Mouse (Mus musculus): ENCODE measurements around the gene Plxnb1. TPM values are rescaled to one million over a fixed set of nuclear protein-coding genes. Genes with fewer than 3 reads are reported as not detected.
"Not testable (repeated sequence)": the region's sequence is repeated elsewhere in the genome, so short reads cannot be mapped to it uniquely, and the experiment has no call there.

Plxnb1 gene
- total RNA-seq, 1 experiment from 2014 or later, result 1.0 TPM

DNA sequence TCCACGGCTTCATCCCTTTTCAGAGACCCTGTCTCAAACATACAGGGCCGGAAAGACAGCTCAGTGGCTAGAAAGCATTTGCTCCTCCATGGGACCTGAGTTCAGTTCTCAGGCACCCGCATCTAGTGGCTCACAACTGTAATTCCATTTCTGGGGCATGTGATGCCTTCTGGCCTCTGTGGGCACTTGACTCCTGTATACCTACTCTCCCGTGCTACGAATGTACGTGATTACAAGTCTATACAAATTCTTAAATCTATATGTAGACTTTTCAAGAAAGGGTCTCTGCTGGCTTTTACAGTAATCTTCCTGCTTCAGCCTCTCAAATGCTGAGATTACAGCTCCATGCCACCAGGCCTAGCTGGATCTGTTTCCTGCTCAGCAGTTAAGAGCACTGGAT lies 25.8 kb downstream of the Plxnb1 start:
- ATAC-seq (ENCODE audit: extremely low read depth, insufficient number of reproducible peaks, low FRiP score, poor library complexity, severe bottlenecking), result no peak

DNA sequence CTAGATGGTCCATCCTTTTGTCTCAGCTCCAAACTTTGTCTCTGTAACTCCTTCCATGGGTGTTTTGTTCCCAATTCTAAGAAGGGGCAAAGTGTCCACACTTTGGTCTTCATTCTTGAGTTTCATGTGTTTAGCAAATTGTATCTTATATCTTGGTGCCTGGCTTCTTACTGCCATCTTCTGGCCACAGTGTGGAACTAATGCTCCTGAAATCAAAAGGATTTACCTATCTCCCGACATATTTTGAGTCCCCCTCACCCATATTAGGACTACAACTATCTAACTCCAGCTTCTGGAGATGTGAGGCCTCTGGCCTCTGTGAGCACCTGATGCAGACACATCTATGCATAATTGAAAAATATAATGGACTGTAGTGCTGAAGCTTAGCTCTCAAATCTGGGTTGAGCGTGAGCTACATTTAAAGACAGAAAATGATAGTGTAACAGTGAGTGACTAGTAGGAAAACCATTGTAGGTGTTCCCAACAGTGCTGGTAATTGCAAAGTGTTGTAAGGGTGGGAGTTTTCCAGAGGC lies 27.4 kb downstream of the Plxnb1 start:
- peak; percentile 48; the same call in 1 of the 2 replicates for ATAC-seq (ENCODE audit: extremely low read depth, insufficient number of reproducible peaks, low FRiP score, poor library complexity, severe bottlenecking)

DNA sequence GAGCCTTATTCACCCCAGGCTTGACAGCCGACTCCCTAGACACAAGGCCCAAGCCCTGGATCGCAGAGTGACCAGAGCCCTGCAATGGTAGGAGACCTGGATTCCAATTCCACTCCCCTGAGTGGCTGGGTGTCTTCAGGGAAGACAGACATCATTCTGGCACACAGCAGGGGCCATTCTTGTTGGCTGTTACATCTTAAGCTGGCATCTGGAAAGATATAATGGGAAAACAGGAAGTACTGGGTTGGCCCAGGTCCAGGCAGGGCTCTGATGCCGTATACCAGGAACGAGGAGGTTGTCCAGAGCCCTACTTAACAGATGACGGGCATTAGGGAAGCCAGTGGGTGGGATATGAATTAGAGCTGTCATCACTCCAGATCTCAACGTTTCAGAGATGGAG lies 28.1 kb downstream of the Plxnb1 start:
- no peak for ATAC-seq (ENCODE audit: extremely low read depth, insufficient number of reproducible peaks, low FRiP score, poor library complexity, severe bottlenecking)

DNA sequence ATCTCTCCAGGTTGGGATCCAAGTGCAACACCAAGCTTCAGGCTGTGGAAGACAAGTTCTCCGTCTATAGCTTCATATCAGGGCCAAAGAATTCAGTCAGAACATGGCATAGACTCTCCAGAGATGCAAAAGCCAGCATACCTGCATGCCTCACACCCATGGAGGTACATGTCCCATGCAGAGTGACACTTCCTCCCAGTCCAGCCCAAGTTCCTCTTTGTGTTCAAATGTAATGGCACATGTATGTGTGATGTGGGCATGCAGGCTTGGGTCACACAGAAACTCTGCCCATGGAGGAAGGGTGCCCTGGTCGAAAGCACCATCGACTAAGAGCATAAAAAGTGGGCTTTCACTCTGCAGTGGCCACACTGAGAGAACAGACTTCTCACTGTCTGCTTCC lies 29.0 kb downstream of the Plxnb1 start:
- ATAC-seq (ENCODE audit: extremely low read depth, insufficient number of reproducible peaks, low FRiP score, poor library complexity, severe bottlenecking), result no peak

DNA sequence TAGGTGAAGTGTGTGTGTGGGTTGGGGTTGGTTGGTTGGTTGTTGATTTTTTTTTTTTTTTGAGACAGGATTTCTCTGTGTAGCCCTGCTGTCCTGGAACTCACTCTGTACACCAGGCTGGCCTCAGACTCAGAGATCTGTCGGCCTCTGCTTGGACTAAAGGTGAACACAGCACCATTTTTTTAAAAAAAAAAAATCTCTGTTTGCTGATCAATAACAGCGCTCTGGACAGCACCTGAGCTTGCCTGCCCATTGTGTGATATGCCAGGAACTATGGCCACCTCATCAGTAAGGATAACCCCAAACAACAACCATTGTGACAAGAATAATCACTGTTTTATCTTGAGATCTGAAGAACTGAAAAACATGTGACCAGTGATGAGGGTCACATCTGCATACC lies 29.9 kb downstream of the Plxnb1 start:
- ATAC-seq (ENCODE audit: extremely low read depth, insufficient number of reproducible peaks, low FRiP score, poor library complexity, severe bottlenecking), result no peak

DNA sequence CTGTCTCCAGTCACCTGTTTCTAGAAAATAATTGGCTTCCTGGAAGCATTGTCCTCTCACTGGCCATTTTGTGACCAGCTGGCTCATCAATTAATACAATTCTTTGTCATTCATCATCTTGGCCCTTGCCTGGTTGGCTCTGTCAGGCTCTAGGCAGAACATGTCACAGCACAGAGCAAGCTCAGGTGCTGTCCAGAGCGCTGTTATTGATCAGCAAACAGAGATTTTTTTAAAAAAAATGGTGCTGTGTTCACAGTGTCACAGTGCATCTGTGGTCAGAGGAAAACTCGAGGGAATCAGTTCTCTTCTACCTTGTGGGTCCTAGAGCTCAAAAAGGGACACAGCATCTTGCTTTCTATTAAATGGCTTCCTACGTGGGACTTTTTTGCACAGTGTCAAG lies 30.3 kb downstream of the Plxnb1 start:
- ATAC-seq (ENCODE audit: extremely low read depth, insufficient number of reproducible peaks, low FRiP score, poor library complexity, severe bottlenecking), result no peak

DNA sequence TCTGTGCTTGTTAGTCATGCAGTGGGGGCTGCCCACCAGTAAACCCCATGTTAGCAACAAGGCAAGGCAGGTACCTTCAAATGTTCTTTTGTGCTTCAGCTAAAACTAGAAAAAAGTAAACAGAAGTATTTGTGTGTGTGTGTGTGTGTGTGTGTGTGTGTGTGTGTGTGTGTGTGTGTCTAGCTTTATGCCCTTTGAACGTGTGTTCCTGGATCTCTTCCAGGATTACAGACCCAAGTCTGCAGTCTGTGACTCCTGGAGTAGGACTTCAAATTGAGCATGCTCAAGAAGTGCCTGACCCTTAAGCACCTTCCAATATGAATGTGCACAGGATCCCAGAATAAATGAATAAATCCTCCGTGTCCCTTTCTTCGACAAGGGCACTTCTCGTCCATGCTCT lies 31.9 kb downstream of the Plxnb1 start:
- no peak for ATAC-seq (ENCODE audit: extremely low read depth, insufficient number of reproducible peaks, low FRiP score, poor library complexity, severe bottlenecking)

DNA sequence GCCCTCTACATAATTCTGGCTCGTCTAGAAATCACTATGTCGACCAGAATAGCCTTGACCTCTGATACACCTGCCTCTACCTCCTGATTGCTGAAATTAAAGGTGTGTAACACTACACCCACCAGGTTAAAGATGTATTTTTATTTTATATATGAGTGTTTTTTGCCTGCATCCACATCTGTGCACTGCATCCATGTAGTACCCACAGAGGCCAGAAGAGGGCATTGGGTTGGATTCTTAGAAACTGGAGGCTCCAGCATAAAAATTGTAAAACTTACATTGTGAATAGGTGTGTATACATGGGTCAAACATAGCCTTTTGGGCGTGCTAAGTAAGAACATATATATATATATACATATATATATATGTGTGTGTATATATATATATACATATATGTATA lies 33.0 kb downstream of the Plxnb1 start:
- no peak for ATAC-seq (ENCODE audit: extremely low read depth, insufficient number of reproducible peaks, low FRiP score, poor library complexity, severe bottlenecking)

DNA sequence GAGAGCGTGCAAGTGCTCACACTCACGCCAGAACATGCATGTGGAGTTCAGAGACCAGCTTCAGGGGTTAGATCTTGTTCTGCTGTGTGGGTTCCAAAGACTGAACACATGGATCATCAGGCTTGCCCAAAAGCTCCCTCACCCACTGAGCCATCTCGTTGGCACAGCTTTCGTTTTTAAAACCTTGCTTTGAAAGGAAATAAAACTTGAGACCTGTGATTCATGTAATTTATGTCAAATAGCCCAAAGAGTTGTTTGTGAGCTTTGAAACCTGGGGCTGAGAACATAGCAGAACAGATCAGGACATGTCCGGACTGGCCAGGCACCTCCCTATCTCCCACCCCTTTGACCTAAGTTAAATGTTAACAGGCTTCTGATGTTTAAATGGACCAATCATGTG lies 34.9 kb downstream of the Plxnb1 start:
- ATAC-seq (ENCODE audit: extremely low read depth, insufficient number of reproducible peaks, low FRiP score, poor library complexity, severe bottlenecking), result no peak

DNA sequence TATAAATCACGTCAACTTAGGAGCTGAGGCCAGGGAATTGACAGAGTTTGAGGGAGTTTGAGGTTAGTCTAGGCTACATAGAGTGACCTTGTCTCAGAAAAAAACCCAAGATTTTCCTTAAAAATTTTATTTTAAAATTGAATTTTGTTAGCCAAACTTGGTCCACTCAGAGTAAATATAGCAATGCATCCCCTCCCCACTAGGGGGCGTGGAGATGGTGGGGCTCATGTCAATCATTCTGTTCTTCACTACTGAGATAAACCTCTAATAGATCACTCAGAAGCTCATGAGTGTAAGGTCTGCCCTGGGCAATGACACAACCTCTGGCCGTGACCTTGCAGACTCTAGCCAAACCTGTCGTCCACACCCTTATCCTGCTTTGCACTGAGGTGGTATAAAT lies 45.2 kb downstream of the Plxnb1 start:
- not testable (repeated sequence) for ATAC-seq (ENCODE audit: extremely low read depth, insufficient number of reproducible peaks, low FRiP score, poor library complexity, severe bottlenecking)

DNA sequence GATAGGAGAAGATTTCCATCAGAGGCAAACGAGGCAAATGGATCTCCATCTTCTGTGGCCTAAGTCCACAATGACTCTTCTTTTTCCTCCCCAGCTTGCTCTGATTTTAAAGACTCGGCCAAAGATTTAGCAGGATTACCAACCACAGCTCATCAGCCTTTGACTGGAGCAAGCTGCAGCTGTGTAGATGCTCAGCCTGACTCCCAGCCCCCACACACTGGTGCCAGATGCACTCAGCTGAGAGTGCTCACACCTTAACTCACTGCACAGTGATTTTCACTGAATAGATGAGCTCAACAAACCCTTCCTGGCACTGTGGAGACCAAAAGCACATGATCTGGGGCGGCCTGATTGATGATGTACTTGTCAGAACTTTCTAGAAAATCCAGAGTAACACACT lies 66.8 kb downstream of the Plxnb1 start, which contains the start of gene Fbxw21:
Gene Fbxw21 (minus strand): TSS at position 101 of the 400 bp plus-strand sequence.
- ATAC-seq (ENCODE audit: extremely low read depth, insufficient number of reproducible peaks, low FRiP score, poor library complexity, severe bottlenecking), result no peak

DNA sequence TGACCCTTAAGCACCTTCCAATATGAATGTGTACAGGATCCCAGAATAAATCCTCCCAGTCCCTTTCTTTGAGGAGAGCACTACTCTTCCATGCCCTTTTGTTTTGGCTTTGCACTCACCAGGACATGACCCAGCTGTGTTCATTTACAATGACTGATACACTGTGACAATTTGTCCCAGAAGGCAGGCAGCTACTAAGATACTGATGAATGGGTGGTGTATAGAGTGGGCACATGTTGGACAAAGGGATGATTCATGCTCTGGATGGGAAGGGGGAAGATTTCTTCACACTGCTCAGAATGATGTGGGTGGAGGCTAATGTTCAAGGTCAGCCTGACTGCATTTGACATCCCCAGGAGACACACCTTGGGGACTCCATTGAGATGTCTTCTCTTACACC lies 72.1 kb downstream of the Plxnb1 start:
- ATAC-seq (ENCODE audit: extremely low read depth, insufficient number of reproducible peaks, low FRiP score, poor library complexity, severe bottlenecking), result no peak

Other genes starting within 250 kb of the Plxnb1 start
- 2.4 and 8.5 TPM in 2 replicates for gene Slc26a6, start 242.1 kb upstream of the Plxnb1 start, total RNA-seq (2017)
- not detected in 2 replicates for gene Tmem89, start 180.8 kb upstream of the Plxnb1 start, total RNA-seq (2017)
- gene Uqcrc1, start 158.8 kb upstream of the Plxnb1 start, total RNA-seq (2017), result 82.3 and 109 TPM in 2 replicates
- gene Col7a1, start 141.8 kb upstream of the Plxnb1 start, total RNA-seq (2017), result 2.0 and 2.3 TPM in 2 replicates
- 0.49 TPM in 1 of 2 replicates, not detected in the other for gene Ucn2, start 109.4 kb upstream of the Plxnb1 start, total RNA-seq (2017)
- gene Pfkfb4, start 103.6 kb upstream of the Plxnb1 start, total RNA-seq (2017), result 147 and 153 TPM in 2 replicates
- gene Shisa5, start 56.8 kb upstream of the Plxnb1 start, total RNA-seq (2017), result 1,927 and 2,078 TPM in 2 replicates
- gene Trex1, start 35.7 kb upstream of the Plxnb1 start, total RNA-seq (2017), result 28.9 and 29.1 TPM in 2 replicates
- gene Atrip, start 21.3 kb upstream of the Plxnb1 start, total RNA-seq (2017), result 15.9 and 22.6 TPM in 2 replicates
- gene Ccdc51, start 12.9 kb upstream of the Plxnb1 start, total RNA-seq (2017), result 5.8 and 5.9 TPM in 2 replicates
- gene Tma7, start 12.8 kb upstream of the Plxnb1 start, total RNA-seq (2017), result 99.2 and 100 TPM in 2 replicates
- 0.93 TPM in 1 of 2 replicates, not detected in the other for gene Fbxw21, start 66.7 kb downstream of the Plxnb1 start, total RNA-seq (2017)
- 0.81 and 1.4 TPM in 2 replicates for gene Fbxw13, start 100.6 kb downstream of the Plxnb1 start, total RNA-seq (2017)
- gene Fbxw20, start 139.4 kb downstream of the Plxnb1 start, total RNA-seq (2017), result not detected in 2 replicates
- gene Fbxw14, start 192.3 kb downstream of the Plxnb1 start, total RNA-seq (2017), result not detected in 2 replicates
- gene Fbxw28, start 244.3 kb downstream of the Plxnb1 start, total RNA-seq (2017), result not detected in 2 replicates